Mouse (Mus musculus) midbrain, embryonic 14.5 days (tissue): ENCODE results near the gene Gm13103. TPM values are rescaled to one million over a fixed set of nuclear protein-coding genes. Genes with fewer than 3 reads are reported as not detected.
"Not testable (repeated sequence)": the region's sequence is repeated elsewhere in the genome, so short reads cannot be mapped to it uniquely, and the experiment has no call there.

Source experiments
- ATAC-seq: fragments of 200-750 bp; cut with Nextera tagmentation; 2 replicates; pipeline ENCODE4 v1.8.0; 2017; ENCODE audit warnings: moderate number of reproducible peaks, moderate library complexity; ENCODE audit not compliant: low FRiP score, low TSS enrichment
- DNase-seq: peaks from one replicate; pipeline ENCODE4 v3.0.0-alpha.2; 2015
- H3K27ac ChIP-seq: fragments of 300-500 bp; sonication (generic); replicated peaks from 2 replicates; pipeline ENCODE4 v1.5.1; 2014; ENCODE audit warnings: mild to moderate bottlenecking, low read depth, low read length, moderate library complexity
- H3K27me3 ChIP-seq: fragments of 300-500 bp; sonication (generic); 2 replicates; pipeline ENCODE4 v1.6.1; 2014; ENCODE audit warnings: low read length, control low read depth, mixed read lengths; ENCODE audit not compliant: control insufficient read depth, insufficient read depth
- H3K36me3 ChIP-seq: fragments of 300-500 bp; sonication (generic); 2 replicates; pipeline ENCODE4 v1.6.1; 2014; ENCODE audit warnings: low read length, control low read depth; ENCODE audit not compliant: control insufficient read depth, insufficient read depth
- H3K4me1 ChIP-seq: fragments of 300-500 bp; sonication (generic); 2 replicates; pipeline ENCODE4 v1.6.1; 2014; ENCODE audit warnings: mild to moderate bottlenecking, antibody characterized with exemption, low read length, control low read depth; ENCODE audit not compliant: control insufficient read depth, insufficient read depth
- H3K4me2 ChIP-seq: fragments of 300-500 bp; sonication (generic); 2 replicates; pipeline ENCODE4 v1.6.1; 2014; ENCODE audit warnings: mild to moderate bottlenecking, low read length, moderate library complexity
- H3K4me3 ChIP-seq: fragments of 300-500 bp; sonication (generic); replicated peaks from 2 replicates; pipeline ENCODE4 v1.5.1; 2014; ENCODE audit warnings: low read depth, low read length
- H3K9ac ChIP-seq: fragments of 300-500 bp; sonication (generic); replicated peaks from 2 replicates; pipeline ENCODE4 v1.6.1; 2014; ENCODE audit warnings: mild to moderate bottlenecking, low read length, moderate library complexity
- H3K9me3 ChIP-seq: fragments of 300-500 bp; sonication (generic); 2 replicates; pipeline ENCODE4 v1.6.1; 2016; ENCODE audit warnings: low read length, control low read depth, mixed read lengths; ENCODE audit not compliant: control insufficient read depth
- WGBS: fragments of 180-500 bp; shearing (Covaris S2); extraction: QIAGEN DNeasy Blood & Tissue Kit; methylation state at CpG from one replicate; pipeline ENCODE4 v1.1.7; 2014; 5-methylcytosine and 5-hydroxymethylcytosine counted together
- polyA plus RNA-seq: library from polyadenylated mRNA; unstranded; fragments of >200 nt; fragmentation: Nextera tagmentation; extraction: Ambion mirVana; gene quantifications from 2 replicates; pipeline ENCODE4 v1.2.1, GENCODE M21; 2014

The Gm13103 gene
- polyA plus RNA-seq = not detected in 2 replicates

GRCm38 (mm10) chr4:143846197-143846596 lies at the start of gene Gm13103:
Gene Gm13103, plus strand, starts transcription at chr4:143846497.
- not testable (repeated sequence) for H3K4me3 ChIP-seq, H3K36me3 ChIP-seq, H3K4me2 ChIP-seq, H3K27ac ChIP-seq, H3K4me1 ChIP-seq, H3K9ac ChIP-seq, DNase-seq, H3K27me3 ChIP-seq, ATAC-seq
- peaks cover 12% of the 10 kb centered on the region for H3K9me3 ChIP-seq

DNA sequence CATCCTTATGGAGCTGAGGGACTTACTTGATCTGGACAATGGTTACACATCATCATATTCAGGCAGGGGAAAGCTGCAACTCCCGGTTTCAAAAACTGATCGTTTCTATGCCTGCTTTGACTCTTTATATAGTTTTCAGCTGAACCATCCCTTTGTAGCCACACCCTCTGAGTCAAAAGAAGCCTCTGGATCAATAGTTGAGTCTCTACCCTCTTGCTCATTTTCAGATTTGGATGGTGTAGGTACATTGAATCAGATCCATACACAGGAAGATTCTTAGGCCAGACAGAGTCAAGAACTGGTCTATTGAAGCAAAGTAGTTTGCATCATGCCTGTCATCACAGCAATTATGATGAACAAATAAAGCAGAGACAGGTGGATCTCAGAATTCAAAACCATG lies 30.3 kb upstream of the Gm13103 start, which contains the start of gene Gm13084:
TSS of gene Gm13084 (minus strand) at position 101 of the 400 bp plus-strand sequence.
- Histone ChIP-seq H3K4me3 (no peak within 1 kb of the TSS), H3K27me3 (no peaks in the 10 kb centered on the region), H3K4me2 (no peak within 1 kb of the TSS), H3K36me3 (no peaks in the 10 kb centered on the region), H3K9me3 (peaks cover 13% of the 10 kb centered on the region), H3K9ac (no peak within 1 kb of the TSS), H3K27ac (no peak within 1 kb of the TSS), H3K4me1 (no peaks in the 10 kb centered on the region)
- WGBS = 63% methylated on average over 2 of the region's 2 CpGs
- no peak for ATAC-seq
- no peak for DNase-seq

GRCm38 (mm10) chr4:143882371-143882770 lies 36.1 kb downstream of the Gm13103 start:
- not testable (repeated sequence) for H3K4me1 ChIP-seq, H3K9ac ChIP-seq, H3K4me3 ChIP-seq, H3K4me2 ChIP-seq, DNase-seq, H3K36me3 ChIP-seq, ATAC-seq, H3K27me3 ChIP-seq, H3K27ac ChIP-seq
- H3K9me3 ChIP-seq = peaks cover 19% of the 10 kb centered on the region
- 78% methylated on average over 1 of the region's 1 CpGs for WGBS

DNA sequence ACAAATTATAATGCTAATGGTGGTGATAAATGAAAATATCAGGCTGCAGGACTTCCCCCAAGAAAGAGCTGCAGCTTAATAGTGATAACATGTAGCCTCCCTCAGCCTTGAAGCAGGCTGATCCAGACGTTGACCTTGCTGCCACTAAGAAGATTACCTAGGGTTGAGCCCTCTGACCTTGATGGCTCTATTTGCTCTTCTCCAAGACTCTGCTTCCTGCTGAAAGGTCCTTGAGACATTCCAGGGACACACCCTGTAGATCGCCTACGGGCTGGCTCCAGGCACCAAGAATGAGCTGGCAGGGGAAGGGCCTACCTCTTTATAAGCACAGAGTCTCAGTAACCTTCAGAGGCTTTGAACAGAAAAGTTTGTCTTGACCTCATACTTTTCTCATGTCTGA lies 48.1 kb downstream of the Gm13103 start:
- not testable (repeated sequence) for H3K27ac ChIP-seq, H3K4me1 ChIP-seq, ATAC-seq, DNase-seq, H3K36me3 ChIP-seq, H3K4me3 ChIP-seq, H3K9ac ChIP-seq, H3K4me2 ChIP-seq, H3K27me3 ChIP-seq
- 88% methylated on average over 3 of the region's 3 CpGs for WGBS
- H3K9me3 ChIP-seq = peaks cover 19% of the 10 kb centered on the region

DNA sequence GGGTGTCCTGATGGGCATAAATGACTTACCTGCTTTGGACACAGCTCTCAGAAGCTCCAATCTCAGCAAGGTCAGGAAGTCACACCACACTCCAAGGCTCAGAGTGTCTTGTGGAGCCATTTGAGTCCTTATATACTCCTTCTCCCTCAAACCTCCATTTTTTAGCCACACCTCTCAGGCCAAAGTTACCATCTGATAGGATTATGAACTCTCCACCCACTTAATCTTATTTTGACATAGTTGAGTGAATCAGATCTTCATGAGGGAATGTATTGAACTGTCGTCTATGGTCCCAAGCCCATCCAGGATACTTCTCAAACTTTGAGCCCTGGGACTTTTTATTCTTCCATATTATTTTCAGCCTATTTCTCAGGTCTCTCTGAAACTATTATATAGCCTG lies 54.0 kb downstream of the Gm13103 start, which contains the start of gene Pramef6:
TSS of gene Pramef6 (minus strand) at position 101 of the 400 bp plus-strand sequence.
- not testable (repeated sequence) for H3K4me3 ChIP-seq, H3K36me3 ChIP-seq, H3K27me3 ChIP-seq, H3K9ac ChIP-seq, ATAC-seq, H3K9me3 ChIP-seq, H3K27ac ChIP-seq, H3K4me2 ChIP-seq, H3K4me1 ChIP-seq, DNase-seq
- 83% methylated on average over 1 of the region's 1 CpGs for WGBS

Other genes starting within 250 kb of the Gm13103 start
- not detected in 2 replicates for gene Gm13083, start 231.5 kb upstream of the Gm13103 start, polyA plus RNA-seq
- gene Gm13088, start 189.3 kb upstream of the Gm13103 start, polyA plus RNA-seq = not detected in 2 replicates
- not detected in 2 replicates for gene Gm13089, start 143.8 kb upstream of the Gm13103 start, polyA plus RNA-seq
- gene Gm13078, start 127.0 kb upstream of the Gm13103 start, polyA plus RNA-seq = not detected in 2 replicates
- not detected in 2 replicates for gene Gm13023, start 57.1 kb upstream of the Gm13103 start, polyA plus RNA-seq
- gene Gm13084, start 30.4 kb upstream of the Gm13103 start, polyA plus RNA-seq = not detected in 2 replicates
- not detected in 2 replicates for gene Pramef6, start 53.9 kb downstream of the Gm13103 start, polyA plus RNA-seq
- gene Pramef25, start 104.5 kb downstream of the Gm13103 start, polyA plus RNA-seq = not detected in 2 replicates
- gene Gm13101, start 120.5 kb downstream of the Gm13103 start, polyA plus RNA-seq = not detected in 2 replicates
- not detected in 2 replicates for gene Pramef17, start 147.9 kb downstream of the Gm13103 start, polyA plus RNA-seq
- gene Pramel4, start 212.6 kb downstream of the Gm13103 start, polyA plus RNA-seq = not detected in 2 replicates